Mouse (Mus musculus) retina, adult 2 months (tissue): ENCODE measurements around the gene Cyp4f39.
"Not testable (repeated sequence)": the region's sequence is repeated elsewhere in the genome, so short reads cannot be mapped to it uniquely, and the experiment has no call there.

Experiments
- DNase-seq: peaks from one replicate; pipeline ENCODE4 v3.0.0-alpha.2; 2012; ENCODE audit warnings: low read depth, low spot score

Cyp4f39 gene

GRCm38 (mm10) chr17:32474954-32475560, 22.5 kb downstream of the Cyp4f39 start:
- no peak for DNase-seq

GRCm38 (mm10) chr17:32477204-32477603, 24.7 kb downstream of the Cyp4f39 start:
- DNase-seq = no peak

DNA sequence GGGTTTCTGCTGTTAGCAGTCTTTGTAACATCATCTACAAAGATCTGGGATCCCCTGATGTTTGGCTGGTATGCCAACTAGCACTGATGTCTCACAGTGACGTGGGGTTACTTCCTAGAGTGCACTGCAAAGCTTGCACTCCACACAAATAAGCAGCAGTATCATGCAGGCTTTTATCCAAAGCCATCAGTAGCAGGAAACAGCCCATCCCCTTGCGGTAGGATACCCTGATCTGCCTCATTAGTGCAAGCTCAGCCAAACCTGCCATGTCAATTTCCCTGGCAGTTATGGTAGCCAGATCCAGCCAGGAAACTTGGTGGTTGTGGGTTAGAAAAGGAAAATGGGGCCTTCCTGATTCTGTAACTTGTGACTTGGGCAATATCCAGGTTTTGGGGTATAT, 26.2 kb downstream of the Cyp4f39 start:
- no peak for DNase-seq

DNA sequence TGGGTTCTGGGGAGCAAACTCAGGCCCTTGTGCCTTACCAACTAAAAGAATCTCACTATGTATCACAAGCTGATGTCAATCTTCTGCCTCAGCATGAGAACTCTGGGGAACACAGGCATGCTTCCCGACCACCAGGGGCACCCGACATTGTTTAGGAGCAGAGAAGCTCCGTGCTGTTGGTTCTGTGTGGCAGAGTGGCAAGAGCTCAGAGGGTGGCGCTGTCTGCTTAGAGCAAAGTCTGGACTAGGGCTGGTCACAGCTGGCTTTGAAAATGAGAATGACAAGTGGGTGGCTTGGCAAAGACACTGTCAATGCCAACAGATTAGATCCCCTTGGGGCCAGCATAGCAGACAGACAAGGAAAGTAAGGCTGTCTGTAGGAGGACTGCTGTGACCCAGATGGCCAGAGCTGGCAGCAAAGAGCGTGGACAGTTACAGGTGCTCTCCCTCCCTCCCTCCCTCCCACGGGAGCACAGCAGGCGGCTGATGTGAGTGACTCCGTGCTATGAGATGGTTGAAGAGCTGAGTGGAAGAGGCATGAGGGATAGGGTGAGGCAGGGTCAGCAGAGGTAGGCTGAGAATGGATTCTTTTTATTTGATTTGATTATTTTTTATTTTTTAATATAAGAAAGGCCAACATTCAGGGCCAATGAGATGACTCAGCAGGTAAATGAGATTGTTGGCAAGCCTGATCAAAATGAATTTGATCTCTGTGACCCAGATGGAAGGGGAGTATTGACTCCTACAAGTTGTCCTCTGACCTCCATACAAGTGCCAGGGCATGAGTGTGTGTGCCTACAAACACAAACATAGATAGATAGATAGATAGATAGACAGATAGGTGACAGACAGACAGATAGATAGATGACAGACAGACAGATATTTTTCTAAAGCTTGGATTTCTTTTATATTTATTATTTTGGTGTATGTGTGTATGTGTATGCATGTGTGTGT, 27.3 kb downstream of the Cyp4f39 start:
- DNase-seq = no peak

- no peak for DNase-seq
These were observed 29.2 kb downstream of the Cyp4f39 start for GRCm38 (mm10) chr17:32481766-32482165.

DNA sequence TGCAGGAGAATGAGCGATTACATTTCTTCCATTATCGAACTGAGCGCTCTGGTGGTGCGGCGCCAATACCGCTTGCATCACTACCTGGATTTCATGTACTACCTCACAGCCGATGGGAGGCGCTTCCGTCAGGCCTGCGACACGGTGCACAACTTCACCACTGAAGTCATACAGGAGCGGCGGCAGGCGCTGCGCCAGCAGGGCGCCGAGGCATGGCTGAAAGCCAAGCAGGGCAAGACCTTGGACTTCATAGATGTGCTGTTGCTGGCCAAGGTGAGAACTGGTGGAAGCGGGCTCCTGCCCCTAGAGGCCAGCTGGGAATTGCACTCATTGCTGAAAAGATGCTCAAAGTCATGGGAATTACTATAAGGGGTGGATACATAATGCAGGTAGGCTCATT, 30.7 kb downstream of the Cyp4f39 start:
- no peak for DNase-seq

DNA sequence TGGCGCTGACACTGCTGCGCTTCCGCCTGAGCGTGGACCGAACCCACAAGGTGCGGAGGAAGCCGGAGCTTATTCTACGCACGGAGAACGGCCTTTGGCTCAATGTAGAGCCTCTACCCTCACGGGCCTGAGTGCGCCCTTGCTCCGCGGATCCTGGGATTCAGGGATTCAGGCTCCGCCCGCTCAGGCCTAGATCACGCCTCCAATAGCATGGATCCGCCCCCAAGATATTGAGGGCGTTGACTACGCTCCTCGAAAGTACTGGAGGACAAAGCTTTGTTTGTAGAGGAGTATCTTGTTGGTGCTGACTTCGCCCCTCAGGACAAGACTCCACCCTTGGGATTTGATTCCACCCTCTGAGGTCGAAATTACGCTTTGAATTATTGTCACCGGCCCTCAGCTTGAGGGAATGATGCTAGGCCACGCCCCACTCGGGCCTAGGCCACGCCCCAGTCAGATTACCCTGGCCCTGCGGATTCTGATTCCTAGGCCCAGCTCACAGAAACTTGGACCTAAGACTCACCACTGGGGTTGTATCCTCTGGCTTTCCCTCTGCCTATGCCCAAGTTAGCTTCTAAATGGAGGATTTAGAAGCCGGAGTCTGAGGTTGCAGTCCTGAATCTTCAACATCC, 39.9 kb downstream of the Cyp4f39 start:
- no peak for DNase-seq

- no peak for DNase-seq
These were observed 42.1 kb downstream of the Cyp4f39 start for GRCm38 (mm10) chr17:32494601-32495000.

- DNase-seq = not testable (repeated sequence)
These were observed 48.0 kb downstream of the Cyp4f39 start for GRCm38 (mm10) chr17:32500511-32500910.

DNA sequence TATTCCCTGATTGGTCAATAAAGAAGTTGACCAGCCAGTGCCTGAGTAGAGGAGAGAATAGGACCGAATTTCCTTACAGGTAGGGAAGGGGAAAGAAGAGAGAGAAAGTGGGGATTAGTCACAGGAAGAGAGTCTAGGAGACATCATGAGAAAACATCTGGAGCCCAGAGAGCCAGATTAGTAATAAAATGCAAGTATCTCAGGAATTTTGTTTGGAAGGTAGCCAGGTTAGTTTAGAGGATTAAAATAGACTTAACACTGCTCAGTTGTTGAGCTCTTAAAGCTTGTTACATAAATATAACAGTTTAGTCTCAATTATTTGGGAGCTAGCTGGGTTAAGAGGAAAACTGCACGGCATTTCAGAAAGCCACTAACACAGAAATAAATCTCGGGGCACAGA, 48.5 kb downstream of the Cyp4f39 start:
- DNase-seq = no peak

DNA sequence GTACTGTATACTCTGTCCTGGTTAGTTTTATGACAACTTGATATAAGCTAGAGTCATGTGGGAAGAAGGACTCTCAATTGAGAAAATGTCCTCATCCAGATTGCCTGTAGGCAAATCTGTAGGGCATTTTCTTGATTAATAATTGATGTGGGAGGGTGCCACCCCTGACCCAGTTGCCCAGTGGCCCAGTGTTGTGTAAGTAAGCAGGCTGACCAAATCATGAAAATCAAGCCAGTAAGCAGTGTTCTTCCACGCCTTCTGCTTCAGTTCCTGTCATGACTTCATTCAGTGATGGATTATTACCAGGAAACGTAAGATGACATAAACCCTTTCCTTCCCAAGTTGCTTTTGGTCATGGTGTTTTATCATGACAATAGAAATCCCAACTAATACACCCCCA, 50.6 kb downstream of the Cyp4f39 start:
- no peak for DNase-seq

GRCm38 (mm10) chr17:32505851-32506728, 53.6 kb downstream of the Cyp4f39 start, which contains the start of gene Cyp4f17:
Gene Cyp4f17, plus strand, starts transcription at chr17:32506050.
- DNase-seq = peak; percentile 42

DNA sequence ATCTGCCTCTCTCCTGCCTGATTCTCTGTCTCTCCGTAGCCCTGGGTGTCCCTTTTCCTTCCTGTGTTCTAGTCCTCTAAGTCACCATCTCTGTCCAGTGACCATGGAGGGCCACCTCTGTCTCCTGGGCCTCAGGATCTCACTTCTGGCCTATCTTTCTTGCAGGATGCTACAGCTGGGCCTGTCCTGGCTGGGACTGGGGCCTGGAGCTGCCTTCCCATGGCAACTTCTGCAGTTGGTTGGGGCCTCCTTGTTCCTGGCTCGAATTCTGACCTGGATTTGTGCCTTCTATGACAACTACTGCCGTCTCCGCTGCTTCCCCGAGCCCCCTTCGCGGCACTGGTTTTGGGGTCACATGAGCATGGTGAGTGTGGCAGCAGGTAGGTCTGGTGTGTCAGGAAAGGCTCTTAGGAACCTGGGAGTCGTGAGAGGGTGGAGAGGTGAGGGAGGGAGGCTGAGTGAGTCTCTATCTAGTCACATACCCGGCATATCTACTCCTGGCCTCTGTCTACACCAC, 54.3 kb downstream of the Cyp4f39 start:
- DNase-seq = no peak

DNA sequence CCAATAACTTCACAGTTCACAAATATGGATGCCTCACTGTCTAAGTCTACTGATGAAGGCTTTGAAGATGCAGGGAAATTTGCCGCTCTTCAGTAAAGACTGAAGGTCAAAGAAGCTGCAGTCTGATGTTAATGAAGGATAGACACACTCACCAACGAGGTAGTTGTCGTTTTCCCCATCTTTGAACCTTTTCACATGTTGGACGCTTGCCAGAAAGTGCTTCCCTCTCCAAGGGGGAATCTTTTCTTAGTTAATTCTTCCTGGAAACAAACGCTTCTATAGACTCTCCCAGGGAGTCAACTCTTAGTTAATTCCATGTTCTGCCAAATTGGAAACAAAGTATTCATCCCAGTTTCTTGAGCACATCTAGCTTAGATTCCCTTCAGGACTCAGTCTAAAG, 63.6 kb downstream of the Cyp4f39 start:
- no peak for DNase-seq

DNA sequence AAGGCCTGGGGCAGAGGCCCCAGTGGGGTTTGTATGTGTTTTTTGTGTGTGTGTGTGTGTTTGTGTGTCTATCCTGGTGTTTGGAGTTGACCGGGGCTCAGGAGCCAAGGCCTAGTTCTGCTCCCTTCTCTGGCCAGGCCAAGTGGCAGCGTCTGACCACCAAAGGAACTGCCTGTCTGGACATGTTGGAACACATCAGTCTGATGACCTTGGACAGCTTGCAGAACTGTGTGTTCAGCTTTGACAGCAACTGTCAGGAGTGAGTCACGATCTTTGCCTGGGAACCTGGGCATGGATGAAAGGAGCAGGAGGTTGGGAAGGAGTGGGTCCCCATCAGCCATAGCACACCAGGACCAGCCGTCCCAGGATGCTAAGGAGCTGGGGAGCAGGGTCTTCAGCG, 69.5 kb downstream of the Cyp4f39 start:
- no peak for DNase-seq

DNA sequence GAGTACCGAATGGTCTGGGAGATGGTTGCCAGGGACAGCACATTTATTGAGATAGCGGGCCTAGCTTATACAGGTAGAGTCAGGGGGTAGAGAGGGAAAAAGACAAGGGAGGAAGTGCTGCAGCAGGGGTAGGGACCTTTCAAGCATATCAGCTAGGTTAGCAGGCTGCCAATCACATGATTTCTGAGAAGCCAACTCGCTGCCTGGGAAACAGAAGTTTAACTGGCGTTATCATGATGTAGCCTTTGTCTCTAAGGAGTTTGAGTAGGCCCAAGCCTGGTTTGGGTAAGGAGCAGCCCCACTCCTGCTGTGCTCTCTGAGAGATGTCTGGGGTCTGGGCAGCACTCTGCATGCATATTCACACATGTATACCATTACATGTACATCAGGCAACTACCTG, 69.9 kb downstream of the Cyp4f39 start:
- no peak for DNase-seq

DNA sequence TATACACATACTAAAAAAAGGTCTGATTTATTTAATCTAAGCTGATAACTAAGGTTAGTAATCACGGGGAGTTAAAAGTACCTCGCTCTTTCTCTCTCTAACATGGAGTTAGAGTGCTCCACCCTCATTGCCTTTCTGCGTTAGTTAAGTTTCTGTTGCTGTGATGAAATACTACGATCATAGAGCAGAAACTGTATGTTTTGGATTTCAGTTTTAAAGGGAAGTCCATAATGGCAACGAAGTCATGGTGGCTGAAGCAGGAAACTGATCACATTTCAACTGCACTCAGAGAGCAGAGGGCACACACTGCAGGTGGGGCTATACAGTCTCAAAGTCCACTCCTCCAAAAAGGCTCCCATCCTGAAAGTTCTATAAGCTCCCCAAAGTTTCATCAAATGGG, 70.3 kb downstream of the Cyp4f39 start:
- no peak for DNase-seq

GRCm38 (mm10) chr17:32523895-32524294, 71.4 kb downstream of the Cyp4f39 start:
- no peak for DNase-seq

DNA sequence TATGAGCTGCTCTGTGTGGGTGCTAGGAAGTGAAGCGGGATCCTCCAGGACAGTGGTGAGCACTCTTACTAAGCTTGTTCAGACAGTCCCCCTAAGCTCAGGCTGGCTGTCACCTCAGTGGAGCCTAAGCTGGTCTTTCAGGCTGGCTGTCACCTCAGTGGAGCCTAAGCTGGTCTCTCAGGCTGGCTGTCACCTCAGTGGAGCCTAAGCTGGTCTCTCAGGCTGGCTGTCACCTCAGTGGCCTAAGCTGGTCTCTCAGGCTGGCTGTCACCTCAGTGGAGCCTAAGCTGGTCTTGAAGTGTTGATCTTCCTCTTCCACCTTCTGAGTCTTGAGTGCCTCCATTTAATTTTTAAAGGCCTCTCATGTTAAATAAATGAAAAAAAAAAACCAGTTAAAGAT, 73.8 kb downstream of the Cyp4f39 start:
- DNase-seq = not testable (repeated sequence)

DNA sequence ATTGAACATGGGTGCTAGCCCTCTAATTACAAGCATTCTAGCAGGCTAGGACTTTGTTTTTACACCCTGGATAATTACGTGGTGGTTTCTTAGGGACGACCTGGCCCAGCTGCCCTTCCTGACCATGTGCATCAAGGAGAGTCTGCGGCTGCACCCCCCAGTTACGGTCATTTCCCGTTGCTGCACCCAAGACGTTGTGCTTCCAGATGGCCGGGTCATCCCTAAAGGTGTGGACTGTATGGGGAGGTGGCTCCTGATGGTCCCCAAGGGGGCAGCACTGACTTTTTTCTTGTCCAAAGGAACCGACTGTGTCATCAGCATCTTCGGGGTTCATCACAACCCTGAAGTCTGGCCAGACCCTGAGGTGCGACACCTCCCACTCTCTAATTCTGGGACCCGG, 75.2 kb downstream of the Cyp4f39 start:
- no peak for DNase-seq
